Mouse (Mus musculus): ENCODE data around the gene Ccl7.

DNA sequence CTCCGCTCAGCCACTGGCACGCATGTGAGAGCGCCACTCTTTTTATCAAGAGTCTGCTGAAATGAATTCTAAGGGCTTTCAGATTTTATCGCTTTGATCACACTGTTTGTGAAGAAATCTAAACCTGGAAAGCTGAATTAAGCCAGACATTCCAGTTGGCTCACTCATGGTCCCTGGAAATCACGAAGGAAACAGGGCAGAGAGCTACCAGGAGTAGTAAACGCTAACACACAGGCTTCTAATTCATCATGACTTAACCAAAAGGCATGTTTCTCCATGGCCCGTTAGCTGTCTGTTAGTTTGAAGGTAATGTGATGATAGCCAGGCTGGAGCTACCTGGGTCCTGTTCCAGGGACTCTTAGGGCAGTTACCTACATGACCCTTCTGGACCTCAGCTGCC lies 11.1 kb upstream of the Ccl7 start:
- TF ChIP-seq CTCF (IDR thresholded peaks at IDR 0.05; ENCODE audit: control insufficient read depth, insufficient read depth, insufficient replicate concordance, low read depth, low read length) (no peak), POLR2A (IDR thresholded peaks at IDR 0.05; ENCODE audit: control insufficient read depth, low read depth, low read length) (no peak)
